In genomic region chr9:77399801-77400200, GRCm38 (mm10) we compare ENCODE assay signal across 21 mouse cellular contexts. TPM values are rescaled to one million over a fixed set of nuclear protein-coding genes. Genes with fewer than 3 reads are reported as not detected.
DNase-seq lines count a peak whose midpoint lies in the region; ATAC-seq and TF ChIP-seq lines count a peak whose summit lies in the region.
"Had no signal": no experiment of that assay in that cellular context is flagged by ENCODE, and none has a peak within 500 bp of the region (broad histone marks: within the 10 kb centered on the region; RNA-seq: fewer than 3 reads in every experiment).

No protein-coding gene starts in this region.

- TF ChIP-seq POLR2A in lung, adult 2 months (IDR thresholded peaks at IDR 0.05; ENCODE audit: borderline replicate concordance, extremely low read depth, low read depth, low read length): no peak

- H3K27ac ChIP-seq in midbrain, embryonic 11.5 days (ENCODE audit: low read depth, low read length): no peak overlapping the region
- no peak overlapping the region for H3K27ac ChIP-seq in midbrain, embryonic 15.5 days
- no peak overlapping the region for H3K27ac ChIP-seq in forebrain, embryonic 15.5 days (replicated peaks)
- H3K27ac ChIP-seq: embryonic facial prominence, embryonic 10.5 days; embryonic facial prominence, embryonic 12.5 days; forebrain, embryonic 13.5 days had no signal

- H3K4me3 ChIP-seq in midbrain, embryonic 11.5 days (ENCODE audit: low read depth, low read length): no peak overlapping the region
- H3K4me3 ChIP-seq in midbrain, embryonic 15.5 days: no peak overlapping the region
- no peak overlapping the region for H3K4me3 ChIP-seq in forebrain, embryonic 15.5 days
- H3K4me3 ChIP-seq in lung, adult 2 months (replicated peaks; ENCODE audit: extremely low read depth, low read depth, low read length): no peak overlapping the region
- H3K4me3 ChIP-seq: embryonic facial prominence, embryonic 10.5 days; embryonic facial prominence, embryonic 12.5 days; forebrain, embryonic 13.5 days had no signal

- no peaks in the 10 kb centered on the region for H3K36me3 ChIP-seq in midbrain, embryonic 11.5 days (ENCODE audit: control insufficient read depth, insufficient read depth, low read length)
- H3K36me3 ChIP-seq in midbrain, embryonic 15.5 days (replicated peaks): no peaks in the 10 kb centered on the region
- no peaks in the 10 kb centered on the region for H3K36me3 ChIP-seq in forebrain, embryonic 15.5 days
- H3K36me3 ChIP-seq: embryonic facial prominence, embryonic 10.5 days; embryonic facial prominence, embryonic 12.5 days had no signal

- peak; percentile 61 for DNase-seq in midbrain, embryonic 11.5 days (ENCODE audit: low spot score, missing footprints)
- DNase-seq in MEL-GATA-1-ER (ENCODE audit: extremely low read depth, low read depth): peak; percentile 55
- no peak for DNase-seq in lung, postnatal 14 days
- no peak for DNase-seq in lung, adult 2 months
- DNase-seq: adrenal gland, adult 2 months; adrenal gland, postnatal 10 days; adrenal gland, postnatal 25 days; cerebellum, adult 11 months; cerebellum, adult 18-20 months; cerebellum, adult 8-10 months; cerebellum, adult 9-11 months; cerebellum, postnatal 14 days; cerebellum, postnatal 36 days had no signal

- ATAC-seq in midbrain, embryonic 11.5 days (ENCODE audit: low FRiP score): no peak
- ATAC-seq in midbrain, embryonic 15.5 days (replicated peaks): no peak
- ATAC-seq in granulocyte monocyte progenitor cell, adult 5-6 weeks (replicated peaks; ENCODE audit: poor library complexity, severe bottlenecking): 0 out of 2 replicates have a peak, but pooled peaks have one; percentile 36
- no peak for ATAC-seq in forebrain, embryonic 15.5 days (replicated peaks)
- ATAC-seq: forebrain, embryonic 13.5 days; forebrain, embryonic 16.5 days had no signal

- no peaks in the 10 kb centered on the region for H3K9me3 ChIP-seq in midbrain, embryonic 11.5 days (ENCODE audit: control insufficient read depth, low read length)
- H3K9me3 ChIP-seq in midbrain, embryonic 15.5 days: no peaks in the 10 kb centered on the region
- H3K9me3 ChIP-seq in forebrain, embryonic 15.5 days: no peaks in the 10 kb centered on the region
- H3K9me3 ChIP-seq: embryonic facial prominence, embryonic 10.5 days; embryonic facial prominence, embryonic 12.5 days; forebrain, embryonic 13.5 days had no signal

- TF ChIP-seq CTCF in lung, adult 2 months (IDR thresholded peaks at IDR 0.05; ENCODE audit: insufficient read depth, low read length): no peak

- H3K4me1 ChIP-seq in midbrain, embryonic 11.5 days (ENCODE audit: control insufficient read depth, insufficient read depth, low read length): no peaks in the 10 kb centered on the region; the same call in 1 of the 2 replicates
- peaks cover 6% of the 10 kb centered on the region for H3K4me1 ChIP-seq in midbrain, embryonic 15.5 days
- no peaks in the 10 kb centered on the region for H3K4me1 ChIP-seq in forebrain, embryonic 15.5 days
- H3K4me1 ChIP-seq in lung, adult 2 months (ENCODE audit: control insufficient read depth, insufficient read depth, low read length): no peaks in the 10 kb centered on the region
- H3K4me1 ChIP-seq: embryonic facial prominence, embryonic 12.5 days; forebrain, embryonic 13.5 days had no signal

- 92% methylated on average over 5 of the region's 5 CpGs for WGBS in midbrain, embryonic 11.5 days
- WGBS in midbrain, embryonic 15.5 days: 84% methylated on average over 5 of the region's 5 CpGs
- WGBS in forebrain, embryonic 15.5 days: 95% methylated on average over 5 of the region's 5 CpGs
- 91% methylated on average over 5 of the region's 5 CpGs for WGBS in lung, adult 2 months

- no peaks in the 10 kb centered on the region for H3K27me3 ChIP-seq in midbrain, embryonic 11.5 days (ENCODE audit: control insufficient read depth, insufficient read depth, low read length)
- no peaks in the 10 kb centered on the region for H3K27me3 ChIP-seq in midbrain, embryonic 15.5 days (replicated peaks)
- no peaks in the 10 kb centered on the region for H3K27me3 ChIP-seq in forebrain, embryonic 15.5 days
- H3K27me3 ChIP-seq: embryonic facial prominence, embryonic 12.5 days; forebrain, embryonic 13.5 days had no signal

- H3K9ac ChIP-seq in midbrain, embryonic 11.5 days (ENCODE audit: low read length): no peak overlapping the region
- H3K9ac ChIP-seq in midbrain, embryonic 15.5 days: no peak overlapping the region
- no peak overlapping the region for H3K9ac ChIP-seq in forebrain, embryonic 15.5 days (replicated peaks)
- H3K9ac ChIP-seq: embryonic facial prominence, embryonic 12.5 days; forebrain, embryonic 13.5 days had no signal

- H3K4me2 ChIP-seq in midbrain, embryonic 11.5 days: no peak overlapping the region
- H3K4me2 ChIP-seq in midbrain, embryonic 15.5 days: no peak overlapping the region
- H3K4me2 ChIP-seq in forebrain, embryonic 15.5 days (replicated peaks): no peak overlapping the region
- H3K4me2 ChIP-seq: embryonic facial prominence, embryonic 12.5 days; forebrain, embryonic 13.5 days had no signal

RNA-seq across cellular contexts. Expression of gene Mlip, which starts 47.0 kb away (rescaled TPM):
- 0.63 TPM in 1 of 2 replicates, not detected in the other for polyA plus RNA-seq in midbrain, embryonic 11.5 days (2014; fragmentation: Nextera tagmentation; extraction: Ambion mirVana)
- polyA plus RNA-seq in midbrain, embryonic 15.5 days (2015; fragmentation: Nextera tagmentation; extraction: Ambion mirVana): 0.56 and 1.4 TPM in 2 replicates
- not detected in 2 replicates for total RNA-seq in granulocyte monocyte progenitor cell, adult 5-6 weeks (2014; fragmentation: Nextera tagmentation)
- total RNA-seq in granulocyte monocyte progenitor cell, adult 5-6 weeks (2017): not detected in 2 replicates
- 3.7 and 5.5 TPM in 2 replicates for polyA plus RNA-seq in forebrain, embryonic 15.5 days (2015; fragmentation: Nextera tagmentation; extraction: Ambion mirVana)
- polyA plus RNA-seq in lung, adult 2 months (2012; rRNA removed): 0.67 and 4.9 TPM in 2 replicates
- total RNA-seq: ES-E14 had no signal
- polyA plus RNA-seq: adrenal gland, adult 2 months had no signal

Comparison
In these comparisons a context has a peak if more than half of its experiments do, and no peak if none do; other contexts are left out.
1. DNase-seq: peak in midbrain, embryonic 11.5 days (single experiment) and MEL-GATA-1-ER (single experiment); none in lung, postnatal 14 days (single experiment) and lung, adult 2 months (single experiment).